20 mouse cellular contexts compared by ENCODE assay signal in genomic region chr5:129898449-129898848, GRCm38 (mm10). TPM values are rescaled to one million over a fixed set of nuclear protein-coding genes. Genes with fewer than 3 reads are reported as not detected.
DNase-seq lines count a peak whose midpoint lies in the region; TF ChIP-seq lines count a peak whose summit lies in the region.
"Had no signal": no experiment of that assay in that cellular context is flagged by ENCODE, and none has a peak within 500 bp of the region (broad histone marks: within the 10 kb centered on the region; RNA-seq: fewer than 3 reads in every experiment).

TSS of gene Phkg1 (minus strand) at chr5:129898549.

- H3K27me3 ChIP-seq in heart, adult 2 months (ENCODE audit: control insufficient read depth, insufficient read depth, low read length): no peaks in the 10 kb centered on the region
- no peaks in the 10 kb centered on the region for H3K27me3 ChIP-seq in heart, embryonic 10.5 days (ENCODE audit: insufficient read depth, poor library complexity, severe bottlenecking)
- H3K27me3 ChIP-seq: intestine, embryonic 15.5 days; kidney, embryonic 15.5 days had no signal

- DNase-seq in heart, adult 2 months: no peak
- no peak for DNase-seq in heart, embryonic 10.5 days (ENCODE audit: low spot score)
- DNase-seq in left cerebral cortex, adult 2 months (ENCODE audit: extremely low spot score in 1 of 2, low spot score in 2 of 2): no peak
- no peak for DNase-seq in left cerebral cortex, adult 9 months (ENCODE audit: low spot score in 2 of 2)
- no peak for DNase-seq in gastrocnemius, postnatal 36 days
- no peak for DNase-seq in thymus, postnatal 0 days (ENCODE audit: low spot score)
- DNase-seq in kidney, postnatal 10 days: no peak
- DNase-seq: adrenal gland, adult 8-10 months; cerebellum, adult 11 months; cerebellum, postnatal 36 days; lung, adult 2 months; lung, postnatal 36 days; right cerebral cortex, postnatal 25 days; thymus, postnatal 4 days had no signal

- H3K4me3 ChIP-seq in heart, adult 2 months: no peak within 1 kb of the TSS
- H3K4me3 ChIP-seq in heart, embryonic 10.5 days: no peak within 1 kb of the TSS
- no peak within 1 kb of the TSS for H3K4me3 ChIP-seq in left cerebral cortex, adult 2 months
- H3K4me3 ChIP-seq: embryonic facial prominence, embryonic 10.5 days; intestine, embryonic 15.5 days; kidney, embryonic 15.5 days; limb, embryonic 10.5 days; midbrain, embryonic 10.5 days had no signal

- intact Hi-C loops in heart, adult 2 months (cut with DNase I): no loop called here
- intact Hi-C loops in left cerebral cortex, adult 2 months (cut with DNase I): no loop called here
- intact Hi-C loops in gastrocnemius, postnatal 36 days (cut with DNase I): no loop called here

- WGBS in heart, adult 2 months: 92% methylated on average over 1 of the region's 1 CpGs
- 94% methylated on average over 1 of the region's 1 CpGs for WGBS in heart, embryonic 10.5 days

- no peaks in the 10 kb centered on the region for H3K4me1 ChIP-seq in heart, adult 2 months (ENCODE audit: control insufficient read depth, insufficient read depth, low read length)
- peaks cover 12% of the 10 kb centered on the region; the same call in 1 of the 2 replicates for H3K4me1 ChIP-seq in heart, embryonic 10.5 days

- no peaks in the 10 kb centered on the region for H3K79me2 ChIP-seq in heart, adult 2 months (replicated peaks; ENCODE audit: control insufficient read depth, insufficient read depth, low read length)

- H3K9me3 ChIP-seq in heart, embryonic 10.5 days: no peaks in the 10 kb centered on the region
- H3K9me3 ChIP-seq: embryonic facial prominence, embryonic 10.5 days; intestine, embryonic 15.5 days; kidney, embryonic 15.5 days; limb, embryonic 10.5 days; midbrain, embryonic 10.5 days had no signal

- no peak for TF ChIP-seq POLR2A in heart, adult 2 months (IDR thresholded peaks at IDR 0.05; ENCODE audit: insufficient read depth, low read depth, low read length)

- H3K36me3 ChIP-seq in heart, adult 2 months (ENCODE audit: control insufficient read depth, insufficient read depth, low read length): no peaks in the 10 kb centered on the region
- peaks cover 6% of the 10 kb centered on the region; the same call in 1 of the 2 replicates for H3K36me3 ChIP-seq in heart, embryonic 10.5 days
- H3K36me3 ChIP-seq: intestine, embryonic 15.5 days had no signal

- H3K27ac ChIP-seq in heart, adult 2 months: no peak within 1 kb of the TSS
- no peak within 1 kb of the TSS for H3K27ac ChIP-seq in heart, embryonic 10.5 days
- no peak within 1 kb of the TSS for H3K27ac ChIP-seq in left cerebral cortex, adult 2 months
- H3K27ac ChIP-seq: embryonic facial prominence, embryonic 10.5 days; hindbrain, embryonic 14.5 days; intestine, embryonic 15.5 days; kidney, embryonic 15.5 days; limb, embryonic 10.5 days; midbrain, embryonic 10.5 days had no signal

- TF ChIP-seq CTCF in heart, adult 2 months (IDR thresholded peaks at IDR 0.05): no peak
- TF ChIP-seq CTCF in left cerebral cortex, adult 2 months (IDR thresholded peaks at IDR 0.05): no peak

- TF ChIP-seq EP300 in heart, adult 2 months (IDR thresholded peaks at IDR 0.05; ENCODE audit: insufficient read depth, low read depth, low read length): no peak

- H3K9ac ChIP-seq in heart, adult 2 months (ENCODE audit: low read depth, low read length): no peak within 1 kb of the TSS
- H3K9ac ChIP-seq: hindbrain, embryonic 14.5 days; intestine, embryonic 15.5 days; kidney, embryonic 15.5 days had no signal

RNA-seq across cellular contexts. Expression of gene Phkg1, which starts in this region (rescaled TPM):
- 10 to 100 TPM; 15.5 to 16.8 TPM for total RNA-seq in heart, adult 2 months (2021)
- 39.8 and 69.6 TPM in 2 replicates for polyA plus RNA-seq in heart, adult 2 months (2012; rRNA removed)
- 0.48 and 0.53 TPM in 2 replicates for polyA plus RNA-seq in heart, embryonic 10.5 days (2016; fragmentation: Nextera tagmentation; extraction: Ambion mirVana)
- 10 to 100 TPM; 14.5 to 16.8 TPM for total RNA-seq in left cerebral cortex, adult 2 months (2021)
- 100 to 1,000 TPM; 374 to 387 TPM for total RNA-seq in gastrocnemius, postnatal 36 days (2021)
- polyA plus RNA-seq in thymus, postnatal 0 days (2015; fragmentation: Nextera tagmentation; extraction: Ambion mirVana): 0.08 and 0.14 TPM in 2 replicates

Comparison
In these comparisons a context has a peak if more than half of its experiments do, and no peak if none do; other contexts are left out.
1. RNA of gene Phkg1 (total RNA-seq): 374 to 387 TPM in gastrocnemius, postnatal 36 days; 14.5 to 16.8 TPM in left cerebral cortex, adult 2 months and 15.5 to 16.8 TPM in heart, adult 2 months; every median in the first group is over 10 times any median in the second.
2. RNA of gene Phkg1 (polyA plus RNA-seq): 39.8 to 69.6 TPM in heart, adult 2 months; 0.48 to 0.53 TPM in heart, embryonic 10.5 days and 0.08 to 0.14 TPM in thymus, postnatal 0 days; every median in the first group is over 10 times any median in the second.